Mouse (Mus musculus): ENCODE results near the gene Atp1b4. TPM values are rescaled to one million over a fixed set of nuclear protein-coding genes. Genes with fewer than 3 reads are reported as not detected.

Gene Atp1b4
- polyA plus RNA-seq (2017; shearing (Covaris generic)) = not detected

DNA sequence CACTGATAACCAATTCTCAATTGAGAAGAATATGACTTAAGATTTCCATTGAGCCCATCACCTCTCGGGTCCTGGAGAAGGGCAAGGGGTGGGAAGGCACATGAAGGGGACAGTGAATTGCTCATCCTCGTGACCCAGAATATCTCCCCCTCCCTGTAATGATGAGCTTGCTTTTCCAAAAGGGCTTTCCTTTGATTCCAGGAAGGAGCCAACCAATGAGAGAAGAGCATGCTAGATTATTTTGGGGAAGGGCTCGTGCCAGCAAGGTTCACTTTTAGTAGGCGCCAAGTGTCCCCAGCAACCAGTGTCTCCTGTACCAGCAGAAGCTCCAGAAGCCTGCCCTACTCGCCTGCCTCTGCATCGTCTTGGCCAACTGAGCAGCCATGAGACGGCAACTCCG is at the start of gene Atp1b4:
TSS of gene Atp1b4 (plus strand) at position 301 of the 400 bp plus-strand sequence.

Other genes starting within 250 kb of the Atp1b4 start
- not detected for gene Rhox10, start 249.7 kb upstream of the Atp1b4 start, polyA plus RNA-seq (2017; shearing (Covaris generic))
- not detected for gene Rhox11, start 231.0 kb upstream of the Atp1b4 start, polyA plus RNA-seq (2017; shearing (Covaris generic))
- not detected for gene Rhox12, start 205.3 kb upstream of the Atp1b4 start, polyA plus RNA-seq (2017; shearing (Covaris generic))
- not detected for gene Rhox13, start 195.0 kb upstream of the Atp1b4 start, polyA plus RNA-seq (2017; shearing (Covaris generic))
- 3.0 TPM for gene Zbtb33, start 126.4 kb upstream of the Atp1b4 start, polyA plus RNA-seq (2017; shearing (Covaris generic))
- 0.24 TPM for gene Tmem255a, start 63.7 kb upstream of the Atp1b4 start, polyA plus RNA-seq (2017; shearing (Covaris generic))
- gene Lamp2, start 140.3 kb downstream of the Atp1b4 start, polyA plus RNA-seq (2017; shearing (Covaris generic)) = 30.5 TPM

Data from effector memory CD4-positive, alpha-beta T cell, adult 7 months (primary cell).